Mouse (Mus musculus) B cell, adult 2 months (primary cell): ENCODE results near the gene Nav1.

Source experiments
- DNase-seq, 2 experiments: peaks; one replicate each; pipeline ENCODE4 v3.0.0; 2022

The Nav1 gene

DNA sequence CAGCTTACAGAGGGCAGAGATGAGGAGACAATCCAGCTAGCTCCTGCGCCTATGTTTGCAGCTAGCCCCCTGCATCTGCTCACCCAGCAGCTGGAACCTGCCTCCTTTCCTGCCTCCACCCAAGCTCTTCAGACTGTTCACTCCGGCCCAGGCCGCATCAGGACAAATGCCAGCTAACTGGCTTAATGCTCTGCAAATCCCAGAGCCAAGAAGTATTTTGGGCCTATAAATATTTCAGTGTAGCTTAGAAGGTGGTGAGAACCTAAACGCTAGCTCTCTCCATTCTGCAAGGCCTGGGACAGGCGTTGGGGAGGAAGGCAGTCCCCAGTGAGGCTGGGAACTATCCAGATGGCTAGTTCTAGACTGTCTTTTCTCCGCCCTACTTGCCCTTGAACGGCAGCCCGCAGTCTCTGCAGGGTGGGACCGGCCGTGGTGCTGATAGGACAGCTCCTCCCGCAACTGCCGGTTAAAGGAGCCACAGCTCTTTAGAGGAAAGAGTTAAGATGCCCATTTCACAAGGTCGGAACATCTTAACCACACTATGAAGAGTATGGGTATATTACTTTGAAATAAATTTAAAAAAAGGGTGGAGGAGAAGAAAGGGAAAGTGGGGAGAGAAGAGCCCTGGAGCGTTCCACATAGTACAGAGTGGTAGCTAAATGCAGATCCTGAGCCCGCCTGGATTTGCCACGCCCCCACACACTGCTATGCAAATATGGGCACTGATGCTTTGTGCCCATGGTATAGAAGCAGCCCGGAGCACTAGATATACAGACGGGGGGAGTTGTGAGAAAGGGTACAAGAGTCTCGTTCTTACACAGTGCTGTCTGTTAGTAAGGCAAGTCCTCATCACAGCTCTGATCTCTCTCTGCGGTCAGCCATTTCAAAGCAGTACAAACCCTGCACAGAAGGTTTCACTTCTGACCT is 8.9 kb upstream of the Nav1 start:
- peak; percentile 50 to 53 for DNase-seq

GRCm38 (mm10) chr1:135609621-135610020 is 2.5 kb upstream of the Nav1 start:
- no peak for DNase-seq

- DNase-seq = no peak
These were observed 610 bp downstream of the Nav1 start for GRCm38 (mm10) chr1:135606355-135607015.

- no peak for DNase-seq
These were observed 1.6 kb downstream of the Nav1 start for GRCm38 (mm10) chr1:135605530-135605929.

DNA sequence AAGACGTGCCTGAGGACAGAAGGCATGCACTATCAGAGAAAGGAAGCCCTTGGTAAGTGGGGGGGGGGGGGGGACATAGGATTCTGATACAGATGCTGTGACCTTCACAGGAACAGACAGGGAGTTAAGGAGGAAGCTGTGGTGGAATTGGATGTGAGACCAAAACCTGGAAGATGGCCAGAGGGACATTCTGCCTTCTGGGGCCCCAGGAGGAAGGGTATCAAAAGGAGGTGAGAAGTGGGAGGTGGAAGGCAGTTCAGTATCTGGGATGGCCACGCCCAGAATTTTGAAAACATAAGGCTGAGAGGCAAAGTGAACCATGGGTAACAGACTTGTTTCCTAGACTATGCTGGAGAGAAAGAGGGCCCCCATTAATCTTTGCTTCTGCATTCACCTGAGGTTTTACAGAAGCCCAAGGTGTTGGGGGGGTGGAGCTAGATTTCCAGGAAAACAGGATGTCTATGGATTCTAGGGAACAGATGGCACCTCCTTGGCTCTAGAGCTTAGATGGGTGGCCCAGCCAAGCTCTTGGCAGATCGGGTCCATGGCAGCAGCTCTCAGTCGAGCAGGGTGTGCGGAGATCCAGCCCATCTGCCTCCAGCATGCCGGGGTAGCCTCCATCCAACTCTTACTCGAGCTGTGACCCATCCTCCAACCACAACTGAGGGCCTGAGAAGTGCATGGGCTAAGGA is 2.6 kb downstream of the Nav1 start:
- no peak for DNase-seq

DNA sequence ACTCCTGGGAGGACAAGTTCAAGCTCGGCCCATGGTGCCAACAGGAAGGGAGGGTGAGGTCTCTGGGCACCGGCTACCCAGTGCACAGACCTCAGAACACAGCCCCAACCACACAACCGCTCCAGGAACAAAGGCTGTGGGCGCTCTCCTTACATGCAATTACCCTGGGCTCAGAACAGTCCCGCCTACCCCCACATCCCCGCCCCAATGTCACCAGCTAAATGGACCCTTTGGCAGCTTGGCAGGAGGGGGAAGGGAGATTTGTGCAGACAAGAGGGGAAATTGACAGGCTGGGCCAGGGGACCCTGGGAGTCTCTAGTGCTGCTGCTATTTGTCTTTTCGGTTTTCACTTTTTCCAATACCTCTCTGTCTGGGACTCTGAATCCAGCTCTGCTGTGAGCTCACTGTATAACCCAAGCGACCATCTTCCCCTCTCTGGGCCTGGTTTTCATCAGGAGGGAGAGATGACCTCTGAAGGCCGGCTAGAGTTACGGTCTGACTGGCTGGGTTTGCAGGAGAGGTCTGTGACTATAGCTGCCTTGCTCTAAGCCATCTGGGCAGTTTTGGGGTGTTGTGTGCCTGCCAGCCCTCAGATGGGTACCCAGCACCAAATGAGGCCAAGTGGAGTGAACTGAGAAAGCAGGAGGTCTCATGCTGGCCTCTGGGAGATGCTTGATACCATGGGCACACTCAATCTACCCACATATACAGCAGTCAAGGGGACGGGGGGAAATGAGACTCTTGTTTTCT is 3.8 kb downstream of the Nav1 start:
- no peak for DNase-seq

GRCm38 (mm10) chr1:135600023-135601005 is 6.8 kb downstream of the Nav1 start:
- DNase-seq = no peak

DNA sequence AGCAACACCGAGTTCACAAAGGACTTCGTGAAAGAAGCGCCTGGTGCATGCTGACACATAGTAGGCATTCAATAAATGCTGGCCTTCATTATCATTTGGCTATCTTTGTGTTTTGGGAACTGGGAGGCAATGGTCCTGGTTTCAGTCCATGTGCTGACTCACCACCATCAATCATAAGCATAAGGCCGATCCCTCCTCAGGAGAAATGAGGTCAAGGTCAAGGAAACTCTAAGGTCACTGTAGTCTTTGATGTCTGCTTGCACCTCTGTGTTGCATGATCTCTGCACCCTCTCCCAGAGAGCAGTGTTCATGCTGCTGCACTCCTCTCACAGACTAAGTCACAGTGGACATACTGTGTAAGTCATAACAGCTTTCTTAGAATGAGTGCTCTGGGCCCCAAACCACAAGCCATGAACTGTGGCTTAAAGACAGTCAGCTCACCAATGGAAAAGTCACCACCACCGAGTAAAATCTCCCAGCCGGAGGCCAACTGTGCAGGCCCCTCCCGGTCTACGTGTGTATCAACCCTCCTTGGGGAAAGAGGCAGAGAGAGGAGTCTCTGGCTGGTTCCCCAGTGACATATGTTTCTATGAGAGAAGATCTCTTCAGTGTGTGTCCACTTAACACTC is 8.7 kb downstream of the Nav1 start:
- no peak for DNase-seq

DNA sequence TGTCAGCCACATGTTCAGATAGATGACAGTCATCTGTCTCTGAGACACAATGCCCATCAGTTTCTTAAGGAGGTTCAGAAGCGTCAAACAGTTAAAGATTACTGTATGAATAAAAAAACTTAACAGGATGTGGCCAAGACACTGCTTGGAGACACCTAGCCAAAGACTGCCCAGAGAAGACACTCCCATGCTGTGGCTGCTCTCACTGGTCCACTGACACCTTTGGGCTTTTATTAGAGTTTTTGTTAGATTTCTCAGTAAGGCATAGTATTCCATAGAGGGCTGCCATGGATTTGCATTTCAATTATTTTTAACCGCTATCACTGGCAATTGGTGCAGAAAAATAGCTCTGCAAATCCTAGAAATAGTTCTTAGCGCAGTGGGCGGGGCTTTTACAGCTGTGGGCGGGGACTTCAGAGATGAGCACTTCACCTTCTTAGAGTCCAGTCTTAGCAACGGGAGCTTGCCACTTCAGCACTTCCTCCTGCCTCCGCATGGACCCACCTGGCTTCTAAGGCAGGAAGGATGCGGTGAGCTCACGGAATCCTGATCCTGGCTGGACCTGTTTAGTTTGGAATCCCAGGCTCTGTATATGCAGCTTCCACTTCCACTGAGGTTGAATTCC is 12.7 kb downstream of the Nav1 start:
- no peak for DNase-seq

- no peak for DNase-seq
These were observed 13.4 kb downstream of the Nav1 start for GRCm38 (mm10) chr1:135593560-135594278.

- no peak for DNase-seq
These were observed 16.3 kb downstream of the Nav1 start for GRCm38 (mm10) chr1:135590776-135591175.

- DNase-seq = no peak
These were observed 18.1 kb downstream of the Nav1 start for GRCm38 (mm10) chr1:135588973-135589372.

GRCm38 (mm10) chr1:135586903-135587302 is 20.2 kb downstream of the Nav1 start:
- DNase-seq = no peak

DNA sequence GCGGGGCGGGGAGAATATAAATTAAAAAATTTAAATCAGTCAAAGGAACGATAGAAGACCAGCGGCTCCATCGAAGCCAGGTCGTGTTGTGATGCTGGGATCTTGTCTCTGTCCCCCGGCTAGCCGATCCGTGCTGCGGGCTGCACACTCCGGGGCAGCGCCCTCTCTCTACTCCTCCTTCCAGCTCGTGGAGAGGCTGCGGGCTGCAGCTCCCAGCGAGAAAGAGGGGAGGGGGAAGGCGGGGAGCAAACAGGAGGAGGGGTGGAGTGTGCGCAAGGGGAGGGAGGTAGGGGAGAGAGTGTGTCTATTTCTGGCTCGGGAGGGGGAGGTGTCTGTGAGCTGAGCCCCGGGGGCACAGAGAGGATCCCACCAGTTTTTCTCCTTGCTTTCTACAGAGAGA is 21.5 kb downstream of the Nav1 start:
- DNase-seq = no peak

- no peak for DNase-seq
These were observed 22.2 kb downstream of the Nav1 start for GRCm38 (mm10) chr1:135584587-135585541.

DNA sequence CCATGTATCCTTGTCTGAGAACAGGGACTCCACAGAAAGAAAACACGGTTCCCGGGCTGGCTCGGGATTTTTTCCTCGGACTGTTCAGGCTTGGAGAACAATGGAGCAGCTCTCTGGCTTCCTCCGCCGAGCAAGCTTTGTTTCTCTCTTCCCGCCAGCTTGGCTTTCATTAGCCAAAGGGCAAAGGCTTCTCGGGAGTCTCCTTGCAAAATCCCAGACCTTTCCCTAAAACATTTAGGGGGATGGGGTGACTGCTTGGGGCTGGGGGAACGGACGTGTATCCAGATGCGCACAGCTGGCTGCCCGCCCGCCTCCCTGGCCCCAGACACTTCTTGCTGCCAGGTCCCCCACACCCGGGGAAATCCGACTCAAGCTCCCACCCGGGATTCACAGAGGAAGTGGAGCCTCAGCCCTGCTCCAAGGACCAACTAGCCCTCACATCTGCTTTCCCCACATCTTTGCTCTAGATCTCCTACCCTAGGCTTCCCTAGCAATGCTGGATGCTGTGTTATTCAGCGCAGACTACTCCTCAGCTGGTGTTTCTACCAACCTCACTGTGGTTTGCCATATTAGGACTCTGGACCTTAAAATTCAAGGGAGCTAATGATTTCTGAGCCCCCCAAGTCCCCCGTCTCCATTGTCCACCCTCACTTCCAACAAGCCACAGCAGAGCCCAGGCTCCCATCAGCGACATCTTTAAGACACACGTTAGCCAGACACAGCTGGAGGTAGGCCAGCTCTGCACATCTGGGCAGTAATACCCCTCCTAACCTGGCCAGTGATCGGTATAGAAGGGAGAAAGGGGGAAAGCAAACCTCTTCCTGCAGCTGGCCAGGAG is 23.2 kb downstream of the Nav1 start:
- no peak for DNase-seq

GRCm38 (mm10) chr1:135583081-135583677 is 23.9 kb downstream of the Nav1 start:
- no peak for DNase-seq
